Mouse (Mus musculus): Measurements from ENCODE around the gene Hoxc12. TPM values are rescaled to one million over a fixed set of nuclear protein-coding genes. Genes with fewer than 3 reads are reported as not detected.

Hoxc12 gene
- polyA plus RNA-seq, 1 experiment from 2014 or later: not detected

DNA sequence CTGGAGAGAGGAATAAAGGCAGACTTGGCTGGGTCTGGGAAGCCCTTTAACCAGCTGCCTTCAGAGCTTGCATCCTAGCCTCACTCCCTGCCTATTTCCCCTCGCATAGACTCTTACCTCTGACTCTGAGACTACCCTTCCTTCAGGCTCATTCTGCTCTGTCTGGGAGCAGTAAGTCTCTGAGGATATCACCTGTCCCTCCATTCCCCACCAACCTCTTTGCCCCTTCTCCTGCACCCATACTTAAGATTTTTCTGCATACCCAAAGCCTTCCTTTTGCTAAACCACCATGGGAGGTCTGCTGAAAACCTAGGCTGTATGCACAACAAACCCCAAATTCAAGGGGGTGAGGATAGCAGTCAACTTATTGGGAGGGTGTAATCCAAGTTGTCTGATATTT is 43.4 kb downstream of the Hoxc12 start:
- Histone ChIP-seq H3K27ac (ENCODE audit: low read depth, low read length) (no peak overlapping the region), H3K9ac (ENCODE audit: low read depth, low read length) (no peak overlapping the region), H3K4me3 (ENCODE audit: low read depth, low read length) (no peak overlapping the region), H3K9me3 (replicated peaks; ENCODE audit: control insufficient read depth, low read length) (no peaks in the 10 kb centered on the region), H3K36me3 (ENCODE audit: control insufficient read depth, insufficient read depth, low read length) (no peaks in the 10 kb centered on the region), H3K4me1 (ENCODE audit: control insufficient read depth, insufficient read depth, low read length) (0 out of 2 replicates have a peak, but pooled peaks cover 3% of the 10 kb centered on the region), H3K4me2 (no peak overlapping the region), H3K27me3 (ENCODE audit: control insufficient read depth, insufficient read depth, low read length) (peaks cover 100% of the 10 kb centered on the region)
- 0% methylated on average over 1 of the region's 1 CpGs for WGBS (ENCODE audit: insufficient replicate concordance)
- no peak for ATAC-seq (replicated peaks; ENCODE audit: insufficient number of reproducible peaks, low FRiP score, low TSS enrichment)

DNA sequence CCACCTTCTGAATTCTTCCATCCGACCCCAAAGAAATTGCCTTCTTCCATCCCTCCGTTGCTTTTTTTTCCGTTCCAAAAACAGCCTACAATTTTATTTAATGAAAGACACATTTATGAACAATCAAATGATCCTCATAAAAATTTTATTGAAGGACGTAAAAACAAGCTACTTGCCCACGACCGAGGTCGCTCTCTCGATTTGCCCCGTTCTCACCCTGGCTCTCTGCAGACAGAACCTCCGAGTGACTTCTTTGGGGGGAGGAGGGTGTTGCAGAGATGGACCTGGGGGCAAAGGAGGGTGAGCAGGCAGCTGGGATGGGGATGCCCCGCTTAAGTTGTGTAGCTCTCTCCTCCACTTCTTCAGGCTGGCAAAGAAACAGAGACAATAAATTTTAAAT is 43.8 kb downstream of the Hoxc12 start:
- H3K9me3 ChIP-seq (replicated peaks; ENCODE audit: control insufficient read depth, low read length): no peaks in the 10 kb centered on the region
- 3% methylated on average over 11 of the region's 11 CpGs for WGBS (ENCODE audit: insufficient replicate concordance)
- H3K36me3 ChIP-seq (ENCODE audit: control insufficient read depth, insufficient read depth, low read length): no peaks in the 10 kb centered on the region
- no peak for ATAC-seq (replicated peaks; ENCODE audit: insufficient number of reproducible peaks, low FRiP score, low TSS enrichment)
- H3K9ac ChIP-seq (ENCODE audit: low read depth, low read length): no peak overlapping the region
- no peak overlapping the region for H3K27ac ChIP-seq (ENCODE audit: low read depth, low read length)
- peaks cover 100% of the 10 kb centered on the region for H3K27me3 ChIP-seq (ENCODE audit: control insufficient read depth, insufficient read depth, low read length)
- H3K4me1 ChIP-seq (ENCODE audit: control insufficient read depth, insufficient read depth, low read length): 0 out of 2 replicates have a peak, but pooled peaks cover 3% of the 10 kb centered on the region
- no peak overlapping the region for H3K4me2 ChIP-seq
- H3K4me3 ChIP-seq (ENCODE audit: low read depth, low read length): no peak overlapping the region

DNA sequence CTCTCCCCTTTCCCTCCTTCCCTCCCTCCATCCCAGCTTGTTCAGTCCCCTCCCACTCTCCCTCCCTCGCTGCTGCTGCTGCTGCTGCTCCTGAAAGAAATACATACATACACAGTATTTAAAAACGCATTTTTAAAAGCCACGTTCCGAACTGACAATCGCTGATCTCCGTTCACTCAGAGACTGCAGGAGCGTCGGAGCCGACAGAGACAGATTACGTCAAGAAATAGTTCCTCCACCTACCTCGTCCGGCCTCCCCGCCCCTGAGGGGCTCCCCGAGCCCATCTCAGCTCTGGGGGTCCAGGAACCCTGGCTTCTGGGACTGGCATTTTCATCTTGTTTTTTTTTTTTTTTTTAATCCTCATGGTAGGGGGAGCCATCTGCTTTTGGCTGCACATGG is 44.4 kb downstream of the Hoxc12 start:
- no peak overlapping the region for H3K9ac ChIP-seq (ENCODE audit: low read depth, low read length)
- no peak for ATAC-seq (replicated peaks; ENCODE audit: insufficient number of reproducible peaks, low FRiP score, low TSS enrichment)
- peak overlapping the region; percentile 31; the same call in 1 of the 2 replicates for H3K4me3 ChIP-seq (ENCODE audit: low read depth, low read length)
- H3K27me3 ChIP-seq (ENCODE audit: control insufficient read depth, insufficient read depth, low read length): peaks cover 100% of the 10 kb centered on the region
- H3K9me3 ChIP-seq (replicated peaks; ENCODE audit: control insufficient read depth, low read length): no peaks in the 10 kb centered on the region
- H3K4me1 ChIP-seq (ENCODE audit: control insufficient read depth, insufficient read depth, low read length): 0 out of 2 replicates have a peak, but pooled peaks cover 3% of the 10 kb centered on the region
- under 1% methylated on average over 14 of the region's 14 CpGs for WGBS (ENCODE audit: insufficient replicate concordance)
- no peak overlapping the region for H3K27ac ChIP-seq (ENCODE audit: low read depth, low read length)
- peak overlapping the region; percentile 58 for H3K4me2 ChIP-seq
- no peaks in the 10 kb centered on the region for H3K36me3 ChIP-seq (ENCODE audit: control insufficient read depth, insufficient read depth, low read length)

DNA sequence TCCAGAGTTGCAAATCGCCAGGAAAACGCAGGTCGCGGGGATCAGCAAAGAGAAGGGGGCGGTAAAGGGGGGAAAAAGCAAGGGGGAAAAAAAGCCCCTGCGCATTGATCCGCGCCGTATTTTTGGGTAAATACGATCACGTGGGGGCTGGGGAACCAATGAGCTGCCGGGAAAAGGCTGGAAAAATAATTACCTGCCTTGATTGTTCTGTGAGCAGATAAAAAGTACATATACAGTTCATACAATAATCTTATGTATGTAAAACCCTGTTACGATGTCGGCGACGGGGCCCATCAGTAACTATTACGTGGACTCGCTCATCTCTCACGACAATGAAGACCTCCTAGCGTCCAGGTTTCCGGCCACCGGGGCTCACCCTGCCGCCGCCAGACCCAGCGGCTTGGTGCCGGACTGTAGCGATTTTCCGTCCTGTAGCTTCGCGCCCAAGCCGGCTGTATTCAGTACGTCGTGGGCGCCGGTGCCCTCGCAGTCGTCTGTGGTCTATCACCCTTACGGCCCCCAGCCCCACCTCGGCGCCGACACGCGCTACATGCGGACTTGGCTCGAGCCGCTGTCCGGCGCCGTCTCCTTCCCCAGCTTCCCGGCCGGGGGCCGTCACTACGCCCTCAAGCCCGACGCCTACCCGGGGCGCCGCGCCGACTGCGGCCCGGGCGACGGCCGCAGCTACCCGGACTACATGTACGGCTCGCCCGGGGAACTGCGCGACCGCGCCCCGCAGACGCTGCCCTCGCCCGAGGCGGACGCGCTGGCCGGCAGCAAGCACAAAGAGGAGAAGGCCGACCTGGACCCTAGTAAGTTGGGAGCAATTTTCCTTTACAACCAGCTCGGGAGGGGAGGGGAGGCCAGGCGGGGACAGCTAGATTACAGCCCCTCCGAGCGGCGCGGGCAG is 45.1 kb downstream of the Hoxc12 start:
- Histone ChIP-seq H3K4me2 (peak overlapping the region; percentile 58), H3K27ac (ENCODE audit: low read depth, low read length) (no peak overlapping the region), H3K9ac (ENCODE audit: low read depth, low read length) (no peak overlapping the region), H3K9me3 (replicated peaks; ENCODE audit: control insufficient read depth, low read length) (no peaks in the 10 kb centered on the region), H3K4me1 (ENCODE audit: control insufficient read depth, insufficient read depth, low read length) (0 out of 2 replicates have a peak, but pooled peaks cover 3% of the 10 kb centered on the region), H3K27me3 (ENCODE audit: control insufficient read depth, insufficient read depth, low read length) (peaks cover 100% of the 10 kb centered on the region), H3K36me3 (ENCODE audit: control insufficient read depth, insufficient read depth, low read length) (no peaks in the 10 kb centered on the region), H3K4me3 (ENCODE audit: low read depth, low read length) (peak overlapping the region; percentile 31)
- no peak for ATAC-seq (replicated peaks; ENCODE audit: insufficient number of reproducible peaks, low FRiP score, low TSS enrichment)
- WGBS (ENCODE audit: insufficient replicate concordance): under 1% methylated on average over 88 of the region's 88 CpGs

DNA sequence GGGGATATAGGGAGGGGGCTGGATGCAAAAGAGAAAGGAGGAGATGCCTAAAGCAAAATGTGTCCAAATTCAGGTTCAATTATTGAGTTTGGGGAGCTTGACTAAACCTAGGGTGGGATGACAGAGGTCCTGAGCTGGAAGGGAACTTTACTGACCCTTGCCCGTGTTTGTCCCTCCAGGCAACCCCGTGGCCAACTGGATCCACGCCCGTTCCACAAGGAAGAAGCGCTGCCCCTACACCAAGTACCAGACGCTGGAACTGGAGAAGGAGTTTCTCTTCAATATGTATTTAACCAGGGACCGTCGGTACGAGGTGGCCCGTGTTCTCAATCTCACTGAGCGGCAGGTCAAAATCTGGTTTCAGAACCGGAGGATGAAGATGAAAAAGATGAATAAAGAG is 47.2 kb downstream of the Hoxc12 start:
- Histone ChIP-seq H3K27me3 (ENCODE audit: control insufficient read depth, insufficient read depth, low read length) (peaks cover 100% of the 10 kb centered on the region), H3K4me1 (ENCODE audit: control insufficient read depth, insufficient read depth, low read length) (no peaks in the 10 kb centered on the region), H3K36me3 (ENCODE audit: control insufficient read depth, insufficient read depth, low read length) (no peaks in the 10 kb centered on the region), H3K9me3 (replicated peaks; ENCODE audit: control insufficient read depth, low read length) (no peaks in the 10 kb centered on the region), H3K4me3 (ENCODE audit: low read depth, low read length) (no peak overlapping the region), H3K9ac (ENCODE audit: low read depth, low read length) (no peak overlapping the region), H3K4me2 (no peak overlapping the region), H3K27ac (ENCODE audit: low read depth, low read length) (no peak overlapping the region)
- 2% methylated on average over 12 of the region's 12 CpGs for WGBS (ENCODE audit: insufficient replicate concordance)
- no peak for ATAC-seq (replicated peaks; ENCODE audit: insufficient number of reproducible peaks, low FRiP score, low TSS enrichment)

DNA sequence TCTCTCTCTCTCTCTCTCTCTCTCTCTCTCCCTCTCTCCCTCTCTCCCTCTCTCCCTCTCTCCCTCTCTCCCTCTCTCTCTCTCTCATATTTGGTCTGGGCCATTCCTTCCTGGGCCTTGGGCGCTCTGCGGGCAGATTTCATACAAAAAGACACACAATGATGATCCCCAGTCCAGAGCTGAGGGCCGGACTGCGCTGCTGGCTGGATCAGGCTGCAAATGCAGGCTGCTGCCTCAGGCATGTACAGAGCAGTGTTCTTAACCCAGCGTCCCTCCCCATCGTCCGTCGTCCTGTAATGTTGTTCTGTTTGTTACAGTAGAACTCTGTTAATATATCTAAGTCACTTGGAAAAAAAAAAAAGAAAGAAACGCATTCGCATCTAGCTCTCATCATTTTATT is 48.0 kb downstream of the Hoxc12 start:
- H3K9ac ChIP-seq (ENCODE audit: low read depth, low read length): no peak overlapping the region
- no peak overlapping the region for H3K4me3 ChIP-seq (ENCODE audit: low read depth, low read length)
- H3K36me3 ChIP-seq (ENCODE audit: control insufficient read depth, insufficient read depth, low read length): no peaks in the 10 kb centered on the region
- no peaks in the 10 kb centered on the region for H3K9me3 ChIP-seq (replicated peaks; ENCODE audit: control insufficient read depth, low read length)
- no peaks in the 10 kb centered on the region for H3K4me1 ChIP-seq (ENCODE audit: control insufficient read depth, insufficient read depth, low read length)
- WGBS (ENCODE audit: insufficient replicate concordance): under 1% methylated on average over 10 of the region's 10 CpGs
- H3K27me3 ChIP-seq (ENCODE audit: control insufficient read depth, insufficient read depth, low read length): peaks cover 100% of the 10 kb centered on the region
- H3K27ac ChIP-seq (ENCODE audit: low read depth, low read length): no peak overlapping the region
- ATAC-seq (replicated peaks; ENCODE audit: insufficient number of reproducible peaks, low FRiP score, low TSS enrichment): no peak
- no peak overlapping the region for H3K4me2 ChIP-seq

DNA sequence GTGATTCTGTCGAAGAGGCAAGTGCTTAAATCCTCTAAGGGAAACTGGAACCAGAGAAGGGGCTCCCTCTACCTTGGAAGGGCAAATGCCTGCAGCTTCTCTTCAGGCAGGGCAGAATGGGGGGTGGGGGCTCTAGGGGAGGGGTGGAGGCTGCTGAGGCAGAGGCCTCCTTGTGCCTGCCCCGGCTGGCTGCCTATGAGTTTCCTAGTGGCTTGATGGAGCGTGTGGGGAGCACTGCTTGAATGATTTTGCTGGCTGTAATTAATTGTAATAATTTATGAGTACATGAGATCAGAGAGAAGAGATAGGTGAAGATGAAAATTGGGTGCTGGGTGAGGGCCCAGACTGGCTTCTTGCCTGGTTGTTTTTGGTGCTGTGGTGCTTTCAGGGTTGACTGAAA is 48.4 kb downstream of the Hoxc12 start:
- no peak overlapping the region for H3K27ac ChIP-seq (ENCODE audit: low read depth, low read length)
- no peak overlapping the region for H3K9ac ChIP-seq (ENCODE audit: low read depth, low read length)
- H3K9me3 ChIP-seq (replicated peaks; ENCODE audit: control insufficient read depth, low read length): no peaks in the 10 kb centered on the region
- WGBS (ENCODE audit: insufficient replicate concordance): 1% methylated on average over 3 of the region's 3 CpGs
- no peaks in the 10 kb centered on the region for H3K4me1 ChIP-seq (ENCODE audit: control insufficient read depth, insufficient read depth, low read length)
- no peaks in the 10 kb centered on the region for H3K36me3 ChIP-seq (ENCODE audit: control insufficient read depth, insufficient read depth, low read length)
- ATAC-seq (replicated peaks; ENCODE audit: insufficient number of reproducible peaks, low FRiP score, low TSS enrichment): no peak
- H3K4me2 ChIP-seq: no peak overlapping the region
- H3K4me3 ChIP-seq (ENCODE audit: low read depth, low read length): no peak overlapping the region
- peaks cover 100% of the 10 kb centered on the region for H3K27me3 ChIP-seq (ENCODE audit: control insufficient read depth, insufficient read depth, low read length)

DNA sequence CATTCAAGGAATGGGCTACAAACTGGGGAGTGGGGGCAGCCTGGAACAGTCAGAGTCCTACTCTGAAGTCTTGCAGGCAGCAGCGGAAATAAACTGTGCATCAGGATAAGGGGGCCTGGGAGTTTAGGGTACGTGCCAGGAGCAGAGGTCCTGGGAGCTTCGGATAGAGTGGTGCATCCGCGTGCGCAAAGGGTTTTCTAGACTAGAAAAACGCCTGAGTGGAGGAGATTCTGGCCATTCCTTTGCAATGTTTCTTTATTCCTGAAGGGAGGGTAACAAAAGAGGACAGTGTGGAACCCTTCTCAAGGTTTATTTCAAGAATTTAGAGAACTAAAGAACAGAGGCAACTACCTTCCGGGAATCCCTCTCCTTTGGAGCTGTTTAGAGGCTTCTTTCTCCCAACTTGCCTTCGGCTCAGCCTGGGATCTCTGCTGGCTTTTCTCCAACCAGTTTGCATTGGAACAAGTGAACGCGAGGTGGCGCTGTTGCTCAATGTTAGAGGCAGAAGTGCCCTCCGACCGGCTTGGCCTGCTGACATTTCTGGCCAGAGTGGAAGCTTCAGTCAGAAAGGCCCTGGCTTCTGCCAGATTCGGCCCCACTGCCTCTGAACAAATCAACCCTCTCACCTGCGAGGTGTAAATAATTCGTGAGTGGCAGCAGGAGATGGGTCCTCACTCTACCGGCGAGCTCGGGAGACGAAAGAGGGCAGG is 50.7 kb downstream of the Hoxc12 start:
- 0 out of 2 replicates have a peak, but pooled peaks have one; percentile 31 for ATAC-seq (replicated peaks; ENCODE audit: insufficient number of reproducible peaks, low FRiP score, low TSS enrichment)
- 3% methylated on average over 21 of the region's 21 CpGs for WGBS (ENCODE audit: insufficient replicate concordance)
- H3K9ac ChIP-seq (ENCODE audit: low read depth, low read length): no peak overlapping the region
- no peak overlapping the region for H3K27ac ChIP-seq (ENCODE audit: low read depth, low read length)
- H3K4me2 ChIP-seq: no peak overlapping the region
- no peak overlapping the region for H3K4me3 ChIP-seq (ENCODE audit: low read depth, low read length)
- H3K27me3 ChIP-seq (ENCODE audit: control insufficient read depth, insufficient read depth, low read length): peaks cover 99% of the 10 kb centered on the region
- H3K9me3 ChIP-seq (replicated peaks; ENCODE audit: control insufficient read depth, low read length): no peaks in the 10 kb centered on the region
- H3K36me3 ChIP-seq (ENCODE audit: control insufficient read depth, insufficient read depth, low read length): no peaks in the 10 kb centered on the region
- H3K4me1 ChIP-seq (ENCODE audit: control insufficient read depth, insufficient read depth, low read length): no peaks in the 10 kb centered on the region

Measured in heart, embryonic 11.5 days (tissue).